Mouse (Mus musculus) urinary bladder, adult 2 months (tissue): ENCODE data around the gene Uox. TPM values are rescaled to one million over a fixed set of nuclear protein-coding genes. Genes with fewer than 3 reads are reported as not detected.

Experiments used
- polyA plus RNA-seq: library from polyadenylated mRNA; depleted of rRNA; stranded (reverse); fragments of >200 nt; gene quantifications from 2 replicates; pipeline ENCODE4 v1.2.3, GENCODE M21; 2012; rRNA removed

The Uox gene
- polyA plus RNA-seq, 1 experiment = not detected

Other genes starting within 250 kb of the Uox start
- 10.9 and 13.8 TPM in 2 replicates for gene Ssx2ip, start 165.8 kb upstream of the Uox start, polyA plus RNA-seq
- 6.2 and 6.7 TPM in 2 replicates for gene Ctbs, start 120.6 kb upstream of the Uox start, polyA plus RNA-seq
- 3.8 and 5.2 TPM in 2 replicates for gene Spata1, start 70.7 kb upstream of the Uox start, polyA plus RNA-seq
- 275 and 321 TPM in 2 replicates for gene Gng5, start 70.6 kb upstream of the Uox start, polyA plus RNA-seq
- 30.6 and 32.6 TPM in 2 replicates for gene Rpf1, start 49.0 kb upstream of the Uox start, polyA plus RNA-seq
- gene Dnase2b, start 45.2 kb downstream of the Uox start, polyA plus RNA-seq = not detected in 2 replicates
- gene 4930503B20Rik, start 80.9 kb downstream of the Uox start, polyA plus RNA-seq = 0.17 TPM in 1 of 2 replicates, not detected in the other
- gene Samd13, start 115.2 kb downstream of the Uox start, polyA plus RNA-seq = 0.23 and 0.35 TPM in 2 replicates
- 82.5 and 105 TPM in 2 replicates for gene Prkacb, start 242.6 kb downstream of the Uox start, polyA plus RNA-seq